ENCODE assay signal across 27 mouse cellular contexts in the genomic region with DNA sequence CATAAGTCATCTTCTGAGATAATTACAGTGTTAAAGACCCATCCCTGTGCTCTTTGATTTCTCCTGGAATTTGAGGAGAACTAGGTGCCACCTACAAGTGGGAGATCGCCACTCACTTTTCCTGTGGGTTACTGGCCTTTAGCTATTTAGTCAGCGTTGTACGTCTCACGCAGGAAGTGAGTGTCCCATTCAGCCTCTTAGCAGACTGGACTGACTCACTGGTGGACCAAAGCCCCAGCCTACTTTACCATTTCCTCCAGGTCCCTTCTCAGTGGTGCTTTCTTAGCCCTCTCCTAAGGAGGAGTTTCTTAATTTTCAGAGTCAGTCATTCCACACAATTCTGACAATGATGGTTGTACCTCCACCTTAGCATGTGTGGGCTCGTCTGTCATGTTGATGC. TPM values are rescaled to one million over a fixed set of nuclear protein-coding genes. Genes with fewer than 3 reads are reported as not detected.
DNase-seq lines count a peak whose midpoint lies in the region; ATAC-seq and TF ChIP-seq lines count a peak whose summit lies in the region.
"Had no signal": no experiment of that assay in that cellular context is flagged by ENCODE, and none has a peak within 500 bp of the region (broad histone marks: within the 10 kb centered on the region; RNA-seq: fewer than 3 reads in every experiment).

No protein-coding gene starts in this region.

- no peaks in the 10 kb centered on the region for H3K9me3 ChIP-seq in megakaryocyte, embryonic 14.5 days
- no peaks in the 10 kb centered on the region for H3K9me3 ChIP-seq in hindbrain, embryonic 16.5 days (ENCODE audit: control insufficient read depth, low read length)
- H3K9me3 ChIP-seq: embryonic facial prominence, embryonic 10.5 days; embryonic facial prominence, embryonic 13.5 days; forebrain, embryonic 10.5 days; forebrain, embryonic 13.5 days; hindbrain, embryonic 12.5 days; hindbrain, embryonic 15.5 days; intestine, embryonic 15.5 days had no signal

- no peak for TF ChIP-seq CTCF in gastrocnemius, adult 2 months (IDR thresholded peaks at IDR 0.05)

- no peak overlapping the region for H3K9ac ChIP-seq in hindbrain, embryonic 16.5 days (ENCODE audit: low read depth, low read length)
- H3K9ac ChIP-seq: embryonic facial prominence, embryonic 13.5 days; forebrain, embryonic 13.5 days; hindbrain, embryonic 12.5 days; hindbrain, embryonic 15.5 days; intestine, embryonic 15.5 days had no signal

- no peak for DNase-seq in gastrocnemius, adult 2 months
- no peak for DNase-seq in gastrocnemius, postnatal 25 days
- DNase-seq in spleen, postnatal 14 days (ENCODE audit: low spot score in 2 of 2) = no peak
- DNase-seq in ovary, postnatal 14 days (ENCODE audit: low spot score) = no peak
- DNase-seq: adrenal gland, postnatal 10 days; adrenal gland, postnatal 36 days; cerebellum, adult 11 months; cerebellum, adult 2 months; cerebellum, adult 9-11 months; cerebellum, postnatal 25 days; embryo, embryonic 11 days; gastrocnemius, postnatal 36 days; kidney, adult 11 months had no signal

- H3K4me3 ChIP-seq in gastrocnemius, adult 2 months = no peak overlapping the region
- H3K4me3 ChIP-seq in megakaryocyte, embryonic 14.5 days (replicated peaks) = peak overlapping the region; percentile 42
- no peak overlapping the region for H3K4me3 ChIP-seq in brown adipose tissue, adult 24 weeks (ENCODE audit: insufficient read depth, low read depth, low read length)
- H3K4me3 ChIP-seq in hindbrain, embryonic 16.5 days (ENCODE audit: low read length) = no peak overlapping the region
- H3K4me3 ChIP-seq: embryonic facial prominence, embryonic 10.5 days; embryonic facial prominence, embryonic 13.5 days; forebrain, embryonic 10.5 days; forebrain, embryonic 13.5 days; hindbrain, embryonic 12.5 days; hindbrain, embryonic 15.5 days; intestine, embryonic 15.5 days had no signal

- H3K27ac ChIP-seq in gastrocnemius, adult 2 months = peak overlapping the region; percentile 38; the same call in 1 of the 2 replicates
- H3K27ac ChIP-seq in brown adipose tissue, adult 24 weeks (replicated peaks; ENCODE audit: low read depth, low read length) = peak overlapping the region; percentile 52
- no peak overlapping the region for H3K27ac ChIP-seq in hindbrain, embryonic 16.5 days (ENCODE audit: low read depth, low read length)
- H3K27ac ChIP-seq: embryonic facial prominence, embryonic 10.5 days; embryonic facial prominence, embryonic 13.5 days; forebrain, embryonic 10.5 days; forebrain, embryonic 13.5 days; hindbrain, embryonic 12.5 days; hindbrain, embryonic 15.5 days; intestine, embryonic 15.5 days had no signal

- ATAC-seq in megakaryocyte, adult 5-6 weeks (ENCODE audit: poor library complexity, severe bottlenecking) = no peak
- ATAC-seq in hindbrain, embryonic 16.5 days = no peak
- ATAC-seq: forebrain, embryonic 13.5 days; forebrain, embryonic 16.5 days; intestine, embryonic 15.5 days; Patski had no signal

- peaks cover 21% of the 10 kb centered on the region for H3K4me1 ChIP-seq in megakaryocyte, embryonic 14.5 days
- H3K4me1 ChIP-seq in brown adipose tissue, adult 24 weeks (ENCODE audit: control insufficient read depth, insufficient read depth, insufficient read length, low read length) = peaks cover 15% of the 10 kb centered on the region
- H3K4me1 ChIP-seq in hindbrain, embryonic 16.5 days (ENCODE audit: control insufficient read depth, insufficient read depth, low read depth, low read length) = peaks cover 3% of the 10 kb centered on the region; the same call in 1 of the 2 replicates
- H3K4me1 ChIP-seq: hindbrain, embryonic 12.5 days; intestine, embryonic 15.5 days had no signal

- intact Hi-C loops in gastrocnemius, adult 2 months (cut with DNase I) = no loop called here

- 97% methylated on average over 5 of the region's 5 CpGs for WGBS in hindbrain, embryonic 16.5 days

- no peaks in the 10 kb centered on the region for H3K36me3 ChIP-seq in megakaryocyte, embryonic 14.5 days (replicated peaks; ENCODE audit: low read length)
- H3K36me3 ChIP-seq in hindbrain, embryonic 16.5 days (ENCODE audit: control insufficient read depth, insufficient read depth, low read length) = no peaks in the 10 kb centered on the region
- H3K36me3 ChIP-seq: embryonic facial prominence, embryonic 10.5 days; embryonic facial prominence, embryonic 13.5 days; forebrain, embryonic 10.5 days; hindbrain, embryonic 12.5 days; hindbrain, embryonic 15.5 days; intestine, embryonic 15.5 days had no signal

- H3K27me3 ChIP-seq in megakaryocyte, embryonic 14.5 days (replicated peaks) = no peaks in the 10 kb centered on the region
- no peaks in the 10 kb centered on the region for H3K27me3 ChIP-seq in hindbrain, embryonic 16.5 days (replicated peaks; ENCODE audit: control insufficient read depth, insufficient read depth, low read length)
- H3K27me3 ChIP-seq: embryonic facial prominence, embryonic 13.5 days; forebrain, embryonic 13.5 days; hindbrain, embryonic 12.5 days; hindbrain, embryonic 15.5 days; intestine, embryonic 15.5 days; Patski had no signal

- no peak overlapping the region for H3K4me2 ChIP-seq in hindbrain, embryonic 16.5 days (ENCODE audit: low read length)
- H3K4me2 ChIP-seq: embryonic facial prominence, embryonic 13.5 days; forebrain, embryonic 13.5 days; heart, embryonic 11.5 days; hindbrain, embryonic 12.5 days; hindbrain, embryonic 15.5 days; intestine, embryonic 15.5 days had no signal

RNA-seq across cellular contexts. Expression of gene Phlpp1, which starts 39.6 kb away (rescaled TPM):
- total RNA-seq in gastrocnemius, adult 2 months (2021) = 1 to 10 TPM; 8.1 to 9.0 TPM
- total RNA-seq in gastrocnemius, postnatal 25 days (2021) = 1 to 10 TPM; 5.4 to 5.7 TPM
- 0.67 and 2.4 TPM in 2 replicates for polyA plus RNA-seq in megakaryocyte, embryonic 14.5 days (2012; ENCODE audit: insufficient read depth, low replicate concordance)
- total RNA-seq in megakaryocyte, adult 5-6 weeks (2015) = 1.8 and 2.6 TPM in 2 replicates
- 2.7 and 3.8 TPM in 2 replicates for total RNA-seq in megakaryocyte, adult 5-6 weeks (2017)
- 5.9 and 7.5 TPM in 2 replicates for polyA plus RNA-seq in brown adipose tissue, adult 24 weeks (2012; ENCODE audit: insufficient read depth, insufficient read length, missing spikeins)
- 7.3 and 7.4 TPM in 2 replicates for polyA plus RNA-seq in hindbrain, embryonic 16.5 days (2015; fragmentation: Nextera tagmentation; extraction: Ambion mirVana)
